Mouse (Mus musculus) heart, embryonic 12.5 days (tissue): ENCODE data around the gene Gtf2e1. TPM values are rescaled to one million over a fixed set of nuclear protein-coding genes. Genes with fewer than 3 reads are reported as not detected.

ENCODE experiments used
- ATAC-seq: fragments of 200-750 bp; cut with Nextera tagmentation; 2 replicates; pipeline ENCODE4 v1.8.0; 2017; ENCODE audit warnings: moderate TSS enrichment, moderate library complexity; ENCODE audit not compliant: insufficient number of reproducible peaks, low FRiP score
- H3K27ac ChIP-seq: fragments of 300-500 bp; sonication (generic); 2 replicates; pipeline ENCODE4 v1.5.1; 2016; ENCODE audit warnings: mild to moderate bottlenecking, moderate library complexity; ENCODE audit not compliant: poor library complexity, severe bottlenecking
- H3K27me3 ChIP-seq: fragments of 300-500 bp; sonication (generic); replicated peaks from 2 replicates; pipeline ENCODE4 v1.6.1; 2016; ENCODE audit warnings: mild to moderate bottlenecking, moderate library complexity
- H3K36me3 ChIP-seq: fragments of 300-500 bp; sonication (generic); 2 replicates; pipeline ENCODE4 v1.6.1; 2016; ENCODE audit warnings: mild to moderate bottlenecking, moderate library complexity
- H3K4me1 ChIP-seq: fragments of 300-500 bp; sonication (generic); replicated peaks from 2 replicates; pipeline ENCODE4 v1.6.1; 2016; ENCODE audit warnings: mild to moderate bottlenecking
- H3K4me2 ChIP-seq: fragments of 300-500 bp; sonication (generic); 2 replicates; pipeline ENCODE4 v1.6.1; 2016; ENCODE audit warnings: mild to moderate bottlenecking, moderate library complexity
- H3K4me3 ChIP-seq: fragments of 300-500 bp; sonication (generic); 2 replicates; pipeline ENCODE4 v1.5.1; 2016; ENCODE audit warnings: mild to moderate bottlenecking
- H3K9ac ChIP-seq: fragments of 300-500 bp; sonication (generic); 2 replicates; pipeline ENCODE4 v1.6.1; 2016; ENCODE audit warnings: mild to moderate bottlenecking, moderate library complexity
- H3K9me3 ChIP-seq: fragments of 300-500 bp; sonication (generic); replicated peaks from 2 replicates; pipeline ENCODE4 v1.6.1; 2016; ENCODE audit warnings: mild to moderate bottlenecking, moderate library complexity
- WGBS: fragments of 180-500 bp; shearing (Covaris S2); methylation state at CpG from one replicate; pipeline ENCODE4 v1.1.7; 2016; 5-methylcytosine and 5-hydroxymethylcytosine counted together
- polyA plus RNA-seq: library from polyadenylated mRNA; unstranded; fragments of >200 nt; fragmentation: Nextera tagmentation; extraction: Ambion mirVana; gene quantifications from 2 replicates; pipeline ENCODE4 v1.2.1, GENCODE M21; 2016

Gene Gtf2e1
- polyA plus RNA-seq, 1 experiment from 2014 or later = 25.9 TPM

DNA sequence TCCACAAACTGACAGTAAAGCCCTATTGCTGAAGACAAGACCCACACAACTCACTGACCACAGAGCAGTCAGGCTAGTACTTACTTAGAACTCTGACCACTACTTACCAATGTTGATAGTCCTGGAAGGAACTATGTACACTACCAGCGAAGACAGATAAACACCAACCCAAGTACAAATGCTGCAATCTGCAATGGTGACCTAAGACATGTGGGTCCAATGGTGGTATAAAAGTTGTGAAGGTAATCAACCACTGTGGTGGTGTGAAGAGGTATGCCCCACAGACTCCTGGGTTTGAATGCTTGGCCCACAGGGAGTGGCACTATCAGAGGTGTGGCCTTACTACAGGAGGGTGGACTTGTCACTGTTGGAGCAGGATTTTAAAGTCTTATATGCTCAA is 19.9 kb downstream of the Gtf2e1 start:
- Histone ChIP-seq H3K9me3 (peaks cover 13% of the 10 kb centered on the region; the same call in 1 of the 2 replicates), H3K4me3 (no peak overlapping the region), H3K4me1 (no peaks in the 10 kb centered on the region), H3K36me3 (peaks cover 69% of the 10 kb centered on the region), H3K9ac (no peak overlapping the region), H3K27ac (no peak overlapping the region), H3K27me3 (no peaks in the 10 kb centered on the region), H3K4me2 (no peak overlapping the region)
- 93% methylated on average over 1 of the region's 1 CpGs for WGBS
- no peak for ATAC-seq

DNA sequence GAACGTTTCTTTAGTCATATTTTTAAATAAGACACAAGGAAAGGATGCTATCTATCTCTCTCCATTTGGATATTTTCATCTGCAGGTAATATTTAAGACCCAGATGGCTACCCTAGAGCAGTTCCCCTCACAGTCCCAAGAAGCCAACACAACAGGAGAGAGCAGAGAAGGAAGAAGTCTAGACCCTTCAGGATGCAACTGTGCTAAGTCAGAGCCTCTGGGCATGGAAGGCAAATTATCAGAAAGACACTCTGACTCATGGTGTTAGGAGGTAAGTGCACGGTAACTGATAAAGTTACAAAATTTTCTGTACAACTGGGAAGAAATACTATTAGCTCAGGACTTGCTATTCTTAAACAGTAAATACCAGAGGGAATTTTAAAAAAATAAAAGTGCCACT is 20.9 kb downstream of the Gtf2e1 start:
- 55% methylated on average over 2 of the region's 2 CpGs for WGBS
- H3K27ac ChIP-seq = no peak overlapping the region
- no peak overlapping the region for H3K4me3 ChIP-seq
- H3K4me2 ChIP-seq = no peak overlapping the region
- ATAC-seq = no peak
- H3K27me3 ChIP-seq = no peaks in the 10 kb centered on the region
- H3K9me3 ChIP-seq = peaks cover 12% of the 10 kb centered on the region; the same call in 1 of the 2 replicates
- H3K9ac ChIP-seq = no peak overlapping the region
- no peaks in the 10 kb centered on the region for H3K4me1 ChIP-seq
- H3K36me3 ChIP-seq = peaks cover 65% of the 10 kb centered on the region

DNA sequence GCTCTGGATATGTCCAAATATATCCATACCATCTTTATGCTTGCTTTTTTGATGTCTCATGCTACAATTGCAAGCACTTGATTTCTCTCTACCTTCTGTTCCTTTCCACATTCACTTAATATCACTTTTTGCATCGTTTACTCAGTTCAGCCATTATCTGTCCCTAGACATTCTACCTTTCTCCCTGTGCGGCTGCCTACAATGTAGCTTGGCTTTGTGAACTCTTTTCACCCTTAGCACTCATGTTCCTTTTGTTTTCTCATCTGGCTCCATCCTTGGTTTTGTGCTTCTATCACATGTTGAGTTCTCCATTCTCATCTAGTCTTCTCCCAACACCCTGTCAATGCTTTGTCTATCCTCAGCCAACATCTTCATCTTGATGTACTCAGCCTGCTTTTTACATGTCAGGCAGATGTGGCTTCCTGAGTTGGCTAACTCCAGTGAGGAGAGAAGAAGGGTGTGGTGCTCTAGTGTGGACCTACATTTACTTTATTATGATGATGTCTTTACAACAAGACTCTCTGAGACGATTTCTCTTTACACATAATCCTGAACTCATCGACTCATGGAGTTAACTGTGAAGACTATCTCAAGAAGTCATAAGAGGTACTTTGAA is 21.9 kb downstream of the Gtf2e1 start:
- Histone ChIP-seq H3K27ac (no peak overlapping the region), H3K9ac (no peak overlapping the region), H3K4me2 (no peak overlapping the region), H3K27me3 (no peaks in the 10 kb centered on the region), H3K9me3 (peaks cover 8% of the 10 kb centered on the region; the same call in 1 of the 2 replicates), H3K36me3 (peaks cover 61% of the 10 kb centered on the region), H3K4me3 (no peak overlapping the region), H3K4me1 (no peaks in the 10 kb centered on the region)
- no peak for ATAC-seq
- 91% methylated on average over 4 of the region's 4 CpGs for WGBS

DNA sequence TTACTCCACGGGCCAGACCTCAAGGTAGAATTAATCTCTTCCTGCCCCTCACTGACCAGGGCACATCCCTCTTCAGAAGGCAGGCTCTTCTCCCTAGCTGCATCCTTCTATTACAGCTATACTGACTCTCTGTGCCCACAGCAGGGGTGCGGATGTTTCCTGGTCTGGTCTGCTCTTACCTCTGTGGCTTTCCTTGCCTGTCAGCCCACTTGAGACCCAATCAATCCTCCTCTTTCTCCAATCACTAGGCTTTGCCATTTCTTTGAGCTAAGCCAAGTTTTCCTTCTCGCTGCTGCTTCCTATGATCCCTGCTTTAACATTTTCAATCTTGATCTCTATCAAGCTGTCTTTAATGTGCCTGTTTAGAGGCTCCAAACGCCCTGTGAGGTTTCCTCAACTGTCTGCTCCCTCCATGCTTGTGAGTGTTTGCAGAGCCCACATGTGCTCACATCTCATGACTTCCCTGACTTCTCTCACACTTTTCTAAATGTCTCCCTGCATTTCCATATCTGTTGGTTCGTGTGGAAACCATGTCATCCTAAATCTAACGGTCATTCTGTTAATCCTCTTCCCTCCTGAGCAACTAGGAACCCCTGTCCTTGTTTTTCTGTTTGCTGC is 23.1 kb downstream of the Gtf2e1 start:
- no peak overlapping the region for H3K4me3 ChIP-seq
- H3K4me2 ChIP-seq = no peak overlapping the region
- no peaks in the 10 kb centered on the region for H3K27me3 ChIP-seq
- peaks cover 8% of the 10 kb centered on the region; the same call in 1 of the 2 replicates for H3K9me3 ChIP-seq
- H3K27ac ChIP-seq = no peak overlapping the region
- H3K36me3 ChIP-seq = peaks cover 59% of the 10 kb centered on the region
- WGBS = 82% methylated on average over 6 of the region's 6 CpGs
- no peaks in the 10 kb centered on the region for H3K4me1 ChIP-seq
- ATAC-seq = no peak
- no peak overlapping the region for H3K9ac ChIP-seq

DNA sequence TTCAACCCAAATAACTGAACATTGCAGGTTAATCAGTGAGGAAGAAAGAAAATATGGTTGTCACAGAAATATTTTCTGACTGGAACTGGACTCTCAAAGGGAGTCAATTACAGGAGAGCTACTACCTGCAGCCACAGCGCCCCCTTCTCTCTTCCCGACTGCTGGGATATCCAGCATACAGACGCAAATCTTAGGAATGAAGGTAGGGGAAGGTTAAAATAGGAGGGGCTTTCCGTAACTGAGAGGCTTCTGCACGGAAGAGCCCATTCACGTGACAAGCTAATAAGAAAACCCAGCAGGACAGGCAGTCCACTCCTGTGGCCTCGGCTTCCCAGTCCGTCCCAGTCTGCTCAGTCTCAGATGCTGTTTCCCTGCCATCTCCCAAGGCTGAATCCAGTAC is 24.9 kb downstream of the Gtf2e1 start:
- Histone ChIP-seq H3K4me2 (no peak overlapping the region), H3K36me3 (peaks cover 57% of the 10 kb centered on the region), H3K9ac (no peak overlapping the region), H3K4me1 (no peaks in the 10 kb centered on the region), H3K9me3 (no peaks in the 10 kb centered on the region), H3K4me3 (no peak overlapping the region), H3K27ac (no peak overlapping the region), H3K27me3 (no peaks in the 10 kb centered on the region)
- WGBS = 81% methylated on average over 8 of the region's 8 CpGs
- ATAC-seq = no peak

DNA sequence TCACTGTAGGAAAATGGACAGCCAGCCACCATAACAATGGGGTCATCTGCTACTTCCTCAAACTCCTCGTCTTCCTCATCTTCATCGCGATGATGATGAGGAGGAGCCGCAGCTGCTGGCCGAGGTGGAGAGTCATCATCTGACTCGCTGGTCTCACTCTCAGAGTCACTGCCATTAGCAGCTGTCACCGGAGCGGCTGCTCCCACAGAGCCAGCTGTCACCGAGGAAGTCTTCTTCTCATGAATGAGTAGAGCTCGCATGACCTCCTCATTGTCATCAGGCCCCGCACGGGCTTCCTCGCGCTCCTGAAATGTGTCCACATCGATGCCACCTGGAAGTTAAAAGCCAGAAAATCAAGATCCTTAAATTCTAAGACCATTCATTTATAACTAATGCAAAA is 28.1 kb downstream of the Gtf2e1 start:
- no peak overlapping the region for H3K4me2 ChIP-seq
- ATAC-seq = no peak
- H3K27me3 ChIP-seq = no peaks in the 10 kb centered on the region
- no peaks in the 10 kb centered on the region for H3K9me3 ChIP-seq
- no peak overlapping the region for H3K4me3 ChIP-seq
- H3K4me1 ChIP-seq = peaks cover 11% of the 10 kb centered on the region; the same call in 1 of the 2 replicates
- H3K9ac ChIP-seq = no peak overlapping the region
- 93% methylated on average over 15 of the region's 15 CpGs for WGBS
- no peak overlapping the region for H3K27ac ChIP-seq
- H3K36me3 ChIP-seq = peaks cover 47% of the 10 kb centered on the region

DNA sequence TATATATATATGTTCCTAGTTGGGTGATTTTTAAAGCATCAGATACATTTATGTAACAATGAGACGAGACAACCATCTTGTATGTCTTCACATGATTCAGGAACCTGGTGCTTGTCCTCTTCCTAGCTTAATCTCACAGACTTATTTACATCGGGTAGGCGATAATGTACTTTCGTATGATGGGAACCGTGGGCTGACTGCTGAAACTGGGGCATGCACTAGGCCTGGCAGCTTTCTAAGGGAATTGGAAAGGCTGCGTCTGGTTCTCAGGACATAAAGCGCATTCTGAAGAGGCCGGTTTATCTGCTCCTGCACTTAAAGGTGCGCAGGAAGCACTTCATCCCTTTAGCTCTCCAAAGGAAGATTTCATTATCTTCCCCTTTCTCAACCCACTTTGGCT is 32.8 kb downstream of the Gtf2e1 start:
- no peaks in the 10 kb centered on the region for H3K27me3 ChIP-seq
- no peak overlapping the region for H3K4me2 ChIP-seq
- no peaks in the 10 kb centered on the region for H3K9me3 ChIP-seq
- WGBS = 60% methylated on average over 9 of the region's 9 CpGs
- H3K4me1 ChIP-seq = peaks cover 11% of the 10 kb centered on the region; the same call in 1 of the 2 replicates
- H3K9ac ChIP-seq = peak overlapping the region; percentile 45; the same call in 1 of the 2 replicates
- H3K27ac ChIP-seq = no peak overlapping the region
- peaks cover 20% of the 10 kb centered on the region for H3K36me3 ChIP-seq
- no peak for ATAC-seq
- H3K4me3 ChIP-seq = no peak overlapping the region

DNA sequence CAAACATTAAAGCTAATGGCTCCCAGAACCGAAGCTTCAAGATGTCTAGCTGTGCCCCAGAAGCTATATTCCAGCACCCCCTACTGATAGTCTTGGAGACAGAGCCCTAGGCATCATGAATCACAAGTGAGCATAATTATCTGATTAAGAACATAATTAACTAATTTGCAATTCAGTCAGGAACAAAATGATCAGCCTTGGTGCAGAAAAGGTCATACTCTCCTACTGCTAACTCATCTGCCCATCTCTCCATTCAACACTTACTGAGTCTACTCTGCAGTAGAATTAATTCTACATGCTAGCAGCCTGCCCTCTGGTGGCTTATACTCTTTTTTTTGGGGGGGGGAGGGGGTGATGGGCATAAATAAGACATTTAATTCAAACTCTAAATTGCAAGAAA is 35.1 kb downstream of the Gtf2e1 start:
- no peak overlapping the region for H3K4me2 ChIP-seq
- peaks cover 4% of the 10 kb centered on the region; the same call in 1 of the 2 replicates for H3K36me3 ChIP-seq
- H3K4me1 ChIP-seq = peaks cover 11% of the 10 kb centered on the region; the same call in 1 of the 2 replicates
- no peaks in the 10 kb centered on the region for H3K27me3 ChIP-seq
- no peak overlapping the region for H3K9ac ChIP-seq
- no peak overlapping the region for H3K4me3 ChIP-seq
- H3K27ac ChIP-seq = no peak overlapping the region
- ATAC-seq = no peak
- 59% methylated on average over 1 of the region's 1 CpGs for WGBS
- H3K9me3 ChIP-seq = no peaks in the 10 kb centered on the region

DNA sequence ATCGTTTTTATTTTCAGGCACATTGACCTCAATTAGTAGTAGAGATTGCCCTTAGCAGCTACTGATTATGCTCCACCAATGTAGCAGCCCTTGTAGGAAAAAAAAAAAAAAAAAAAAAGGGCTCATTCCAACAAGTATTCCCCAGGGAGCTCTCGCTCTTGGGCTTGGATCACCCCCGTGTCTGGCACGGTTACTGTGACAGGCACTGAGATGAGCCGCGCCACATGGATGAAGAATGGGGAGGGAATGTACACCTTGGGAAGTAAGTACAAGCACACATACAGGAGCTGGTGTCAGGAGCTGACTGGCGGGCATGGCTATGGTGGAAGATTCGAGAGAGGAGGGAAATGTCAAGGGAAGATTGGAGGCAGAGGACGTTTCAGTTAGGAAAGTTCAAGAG is 41.0 kb downstream of the Gtf2e1 start:
- ATAC-seq = no peak
- 63% methylated on average over 9 of the region's 9 CpGs for WGBS
- no peaks in the 10 kb centered on the region for H3K27me3 ChIP-seq
- no peaks in the 10 kb centered on the region for H3K9me3 ChIP-seq
- H3K27ac ChIP-seq = no peak overlapping the region
- no peak overlapping the region for H3K4me3 ChIP-seq
- no peak overlapping the region for H3K9ac ChIP-seq
- H3K4me1 ChIP-seq = no peaks in the 10 kb centered on the region
- no peak overlapping the region for H3K4me2 ChIP-seq
- H3K36me3 ChIP-seq = no peaks in the 10 kb centered on the region

DNA sequence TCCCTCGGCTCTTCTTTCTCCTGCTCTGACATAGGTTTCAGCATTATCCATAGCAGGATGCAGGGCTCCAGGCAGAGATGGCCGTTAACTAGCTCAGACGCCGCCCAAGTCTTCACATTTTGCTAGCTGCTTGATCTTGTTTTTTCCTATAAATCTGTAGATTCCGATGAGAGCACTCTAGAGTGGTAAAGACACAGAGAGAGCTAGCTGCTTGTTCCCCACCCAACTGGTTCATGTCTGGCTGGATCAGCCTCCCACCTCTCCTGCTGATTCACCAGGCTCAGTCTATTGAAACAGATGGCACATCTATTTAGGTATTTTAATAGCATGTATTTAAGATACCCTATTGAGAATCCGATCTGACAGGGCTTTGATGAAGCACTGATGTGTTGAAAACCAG is 44.6 kb downstream of the Gtf2e1 start:
- no peak overlapping the region for H3K4me3 ChIP-seq
- ATAC-seq = no peak
- WGBS = 82% methylated on average over 6 of the region's 6 CpGs
- H3K9ac ChIP-seq = no peak overlapping the region
- H3K27ac ChIP-seq = no peak overlapping the region
- H3K36me3 ChIP-seq = no peaks in the 10 kb centered on the region
- H3K27me3 ChIP-seq = no peaks in the 10 kb centered on the region; the same call in 1 of the 2 replicates
- no peaks in the 10 kb centered on the region for H3K4me1 ChIP-seq
- no peaks in the 10 kb centered on the region for H3K9me3 ChIP-seq
- no peak overlapping the region for H3K4me2 ChIP-seq

DNA sequence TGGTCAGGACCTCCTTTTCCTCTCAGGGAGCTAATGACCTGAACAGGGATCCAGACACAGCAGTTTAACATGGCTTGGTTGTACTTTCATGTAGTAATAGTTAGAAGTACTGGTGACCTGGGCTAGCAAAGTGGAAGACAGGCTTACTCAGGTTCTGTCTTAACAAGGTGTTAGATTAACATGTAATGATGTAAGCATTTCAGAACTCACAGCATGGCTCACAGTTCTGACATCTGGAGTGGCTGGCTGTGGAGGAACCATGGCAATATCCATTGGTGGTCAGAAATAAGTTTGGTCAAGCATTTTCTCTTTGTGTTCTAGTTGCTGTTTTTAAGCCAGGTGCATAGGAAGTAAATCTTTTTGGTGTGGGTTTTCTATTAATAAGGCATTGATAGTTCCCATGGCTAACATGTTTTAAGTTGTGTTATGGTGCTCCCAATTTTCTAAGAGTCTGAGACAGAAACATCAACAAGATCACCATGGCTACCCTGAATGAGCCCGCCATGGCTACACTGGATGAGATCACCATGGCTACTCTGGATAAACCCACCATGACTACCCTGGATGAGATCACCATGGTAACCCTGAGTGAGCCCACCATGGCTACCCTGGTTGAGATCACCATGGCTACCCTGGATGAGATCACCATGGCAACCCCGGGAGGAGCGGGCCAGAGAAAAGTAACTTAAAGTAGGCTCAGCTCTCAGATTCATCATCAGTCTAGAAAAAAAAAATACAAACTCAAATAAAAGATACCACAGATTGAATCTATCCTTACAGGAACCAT is 52.6 kb downstream of the Gtf2e1 start:
- no peaks in the 10 kb centered on the region for H3K36me3 ChIP-seq
- no peak for ATAC-seq
- no peaks in the 10 kb centered on the region; the same call in 1 of the 2 replicates for H3K27me3 ChIP-seq
- H3K4me3 ChIP-seq = no peak overlapping the region
- H3K27ac ChIP-seq = no peak overlapping the region
- no peaks in the 10 kb centered on the region for H3K4me1 ChIP-seq
- no peak overlapping the region for H3K4me2 ChIP-seq
- H3K9me3 ChIP-seq = no peaks in the 10 kb centered on the region
- WGBS = 84% methylated on average over 3 of the region's 3 CpGs
- no peak overlapping the region for H3K9ac ChIP-seq
